Mouse (Mus musculus) cortical plate, adult 2 months (tissue): ENCODE measurements around the gene Acot5.

Experiments
- CTCF ChIP-seq: fragments of 200-500 bp; IDR thresholded peaks from 2 replicates; pipeline ENCODE4 v1.5.1; 2011; ENCODE audit warnings: mild to moderate bottlenecking, control low read depth, low read length; ENCODE audit not compliant: insufficient read depth; ENCODE audit errors: extremely low read depth
- POLR2A ChIP-seq: fragments of 200-500 bp; IDR thresholded peaks from 2 replicates; pipeline ENCODE4 v1.6.1; 2011; ENCODE audit warnings: mild to moderate bottlenecking, low read length, control low read depth; ENCODE audit not compliant: insufficient read depth; ENCODE audit errors: extremely low read depth

GRCm38 (mm10) chr12:84044045-84044444, 25.1 kb upstream of the Acot5 start:
- TF ChIP-seq CTCF, result no peak
- no peak for TF ChIP-seq POLR2A
